11 mouse cellular contexts compared by ENCODE assay signal in the genomic region with DNA sequence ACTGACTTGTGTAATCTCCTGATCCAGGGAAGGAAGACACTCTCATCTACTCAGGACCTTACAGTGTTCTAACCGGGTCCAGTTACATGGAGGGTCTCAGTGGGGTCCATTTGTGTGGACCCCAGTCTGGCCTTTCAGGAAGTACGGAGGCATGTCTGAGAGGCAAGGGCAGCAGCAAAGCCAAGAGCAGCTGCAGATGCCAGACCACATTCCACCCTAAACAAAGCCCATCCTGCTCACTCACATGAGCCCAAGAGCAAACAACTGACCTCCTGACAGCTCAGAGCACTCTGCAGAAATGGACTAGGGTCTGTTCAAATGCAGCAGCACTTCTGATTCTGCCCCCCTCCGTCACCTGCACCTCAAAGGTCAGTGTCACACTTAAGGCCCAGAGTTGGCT. TPM values are rescaled to one million over a fixed set of nuclear protein-coding genes. Genes with fewer than 3 reads are reported as not detected.
A peak's percentile ranks its signal among the peaks of the same experiment; 100 is the strongest.
DNase-seq lines count a peak whose midpoint lies in the region; ATAC-seq and TF ChIP-seq lines count a peak whose summit lies in the region.
"Had no signal": no experiment of that assay in that cellular context is flagged by ENCODE, and none has a peak within 500 bp of the region (broad histone marks: within the 10 kb centered on the region; RNA-seq: fewer than 3 reads in every experiment).

No protein-coding gene starts in this region.

- TF ChIP-seq CTCF in forebrain, postnatal 0 days (IDR thresholded peaks at IDR 0.05; ENCODE audit: low read depth): no peak
- TF ChIP-seq CTCF in olfactory bulb, adult 2 months (IDR thresholded peaks at IDR 0.05; ENCODE audit: insufficient read depth, low read depth, low read length): no peak

- no peak overlapping the region for H3K4me3 ChIP-seq in neural tube, embryonic 11.5 days (ENCODE audit: low read depth, low read length)
- no peak overlapping the region for H3K4me3 ChIP-seq in forebrain, postnatal 0 days (ENCODE audit: low read depth, low read length)
- H3K4me3 ChIP-seq in limb, embryonic 13.5 days: no peak overlapping the region
- H3K4me3 ChIP-seq in olfactory bulb, adult 2 months (ENCODE audit: insufficient read depth, low read depth, low read length): peak overlapping the region; percentile 43
- no peak overlapping the region for H3K4me3 ChIP-seq in intestine, embryonic 16.5 days (ENCODE audit: low read length)

- no peaks in the 10 kb centered on the region for H3K27me3 ChIP-seq in neural tube, embryonic 11.5 days (ENCODE audit: control insufficient read depth, insufficient read depth, low read length)
- H3K27me3 ChIP-seq in forebrain, postnatal 0 days (ENCODE audit: insufficient read depth, low read length): no peaks in the 10 kb centered on the region
- no peaks in the 10 kb centered on the region for H3K27me3 ChIP-seq in limb, embryonic 13.5 days
- no peaks in the 10 kb centered on the region for H3K27me3 ChIP-seq in intestine, embryonic 16.5 days (replicated peaks; ENCODE audit: control insufficient read depth, insufficient read depth, low read length)
- H3K27me3 ChIP-seq: limb, embryonic 15.5 days had no signal

- H3K9me3 ChIP-seq in neural tube, embryonic 11.5 days (ENCODE audit: control insufficient read depth, low read length): no peaks in the 10 kb centered on the region
- no peaks in the 10 kb centered on the region for H3K9me3 ChIP-seq in forebrain, postnatal 0 days (ENCODE audit: low read length)
- no peaks in the 10 kb centered on the region for H3K9me3 ChIP-seq in limb, embryonic 13.5 days
- no peaks in the 10 kb centered on the region for H3K9me3 ChIP-seq in intestine, embryonic 16.5 days (ENCODE audit: control insufficient read depth, low read length)
- H3K9me3 ChIP-seq: limb, embryonic 15.5 days had no signal

- peaks cover 25% of the 10 kb centered on the region for H3K4me1 ChIP-seq in neural tube, embryonic 11.5 days (ENCODE audit: control insufficient read depth, insufficient read depth, low read length)
- H3K4me1 ChIP-seq in forebrain, postnatal 0 days (ENCODE audit: insufficient read depth): peaks cover 14% of the 10 kb centered on the region
- peaks cover 60% of the 10 kb centered on the region for H3K4me1 ChIP-seq in limb, embryonic 13.5 days
- H3K4me1 ChIP-seq in olfactory bulb, adult 2 months (ENCODE audit: control insufficient read depth, insufficient read depth, low read length): peaks cover 39% of the 10 kb centered on the region
- peaks cover 27% of the 10 kb centered on the region for H3K4me1 ChIP-seq in intestine, embryonic 16.5 days (ENCODE audit: control insufficient read depth, insufficient read depth, low read length)

- ATAC-seq in neural tube, embryonic 11.5 days (ENCODE audit: insufficient read depth, low FRiP score, low TSS enrichment): no peak
- ATAC-seq in forebrain, postnatal 0 days: no peak
- no peak for ATAC-seq in limb, embryonic 13.5 days (ENCODE audit: low FRiP score, low read depth)
- no peak for ATAC-seq in intestine, embryonic 16.5 days

- no peak for DNase-seq in neural tube, embryonic 11.5 days (ENCODE audit: low spot score)
- no peak for DNase-seq in neural tube, embryonic 10.5 days (ENCODE audit: extremely low spot score, low spot score)
- no peak for DNase-seq in forebrain, postnatal 0 days
- DNase-seq in spleen, adult 12 weeks (ENCODE audit: low spot score): no peak
- no peak for DNase-seq in cerebellum, adult 9-11 months
- DNase-seq: lung, postnatal 36 days; thymus, postnatal 36 days had no signal

- H3K27ac ChIP-seq in neural tube, embryonic 11.5 days (ENCODE audit: low read depth, low read length): no peak overlapping the region
- H3K27ac ChIP-seq in forebrain, postnatal 0 days (ENCODE audit: low read depth, low read length): no peak overlapping the region
- no peak overlapping the region for H3K27ac ChIP-seq in limb, embryonic 13.5 days
- H3K27ac ChIP-seq in olfactory bulb, adult 2 months (ENCODE audit: insufficient read depth, low read depth, low read length): no peak overlapping the region
- no peak overlapping the region for H3K27ac ChIP-seq in intestine, embryonic 16.5 days (ENCODE audit: low read length)
- H3K27ac ChIP-seq: limb, embryonic 15.5 days had no signal

- H3K36me3 ChIP-seq in neural tube, embryonic 11.5 days (ENCODE audit: control insufficient read depth, insufficient read depth, low read length): no peaks in the 10 kb centered on the region
- H3K36me3 ChIP-seq in forebrain, postnatal 0 days (ENCODE audit: insufficient read depth): no peaks in the 10 kb centered on the region
- no peaks in the 10 kb centered on the region; the same call in 1 of the 2 replicates for H3K36me3 ChIP-seq in limb, embryonic 13.5 days
- no peaks in the 10 kb centered on the region for H3K36me3 ChIP-seq in intestine, embryonic 16.5 days (ENCODE audit: control insufficient read depth, insufficient read depth, low read length)
- H3K36me3 ChIP-seq: limb, embryonic 15.5 days had no signal

- WGBS in neural tube, embryonic 11.5 days: 71% methylated on average over 3 of the region's 3 CpGs
- 52% methylated on average over 3 of the region's 3 CpGs for WGBS in forebrain, postnatal 0 days
- 80% methylated on average over 3 of the region's 3 CpGs for WGBS in limb, embryonic 13.5 days
- WGBS in olfactory bulb, adult 2 months: 55% methylated on average over 3 of the region's 3 CpGs
- 69% methylated on average over 3 of the region's 3 CpGs for WGBS in intestine, embryonic 16.5 days

- no peak overlapping the region for H3K9ac ChIP-seq in neural tube, embryonic 11.5 days (ENCODE audit: low read length)
- H3K9ac ChIP-seq in forebrain, postnatal 0 days: no peak overlapping the region
- 0 out of 2 replicates have a peak overlapping the region, but pooled peaks have one; percentile 35 for H3K9ac ChIP-seq in limb, embryonic 13.5 days
- H3K9ac ChIP-seq in intestine, embryonic 16.5 days (ENCODE audit: low read depth, low read length): no peak overlapping the region
- H3K9ac ChIP-seq: limb, embryonic 15.5 days had no signal

- peak overlapping the region; percentile 4; the same call in 1 of the 2 replicates for H3K4me2 ChIP-seq in neural tube, embryonic 11.5 days (ENCODE audit: low read depth)
- peak overlapping the region; percentile 69; the same call in 1 of the 2 replicates for H3K4me2 ChIP-seq in forebrain, postnatal 0 days (ENCODE audit: low read depth)
- 0 out of 2 replicates have a peak overlapping the region, but pooled peaks have one; percentile 11 for H3K4me2 ChIP-seq in limb, embryonic 13.5 days (replicated peaks)
- H3K4me2 ChIP-seq in intestine, embryonic 16.5 days (ENCODE audit: low read depth, low read length): no peak overlapping the region
- H3K4me2 ChIP-seq: limb, embryonic 15.5 days had no signal

- no peak for TF ChIP-seq POLR2A in olfactory bulb, adult 2 months (IDR thresholded peaks at IDR 0.05; ENCODE audit: insufficient read depth, low read depth, low read length)

RNA-seq across cellular contexts. Expression of a gene that starts 18.3 kb away (rescaled TPM):
- 31.1 and 32.7 TPM in 2 replicates for polyA plus RNA-seq in neural tube, embryonic 11.5 days (2014; fragmentation: Nextera tagmentation; extraction: Ambion mirVana)
- 39.7 and 57.0 TPM in 2 replicates for total RNA-seq in forebrain, postnatal 0 days (2014; rRNA removed)
- 11.2 and 21.3 TPM in 2 replicates for polyA plus RNA-seq in forebrain, postnatal 0 days (2015; fragmentation: Nextera tagmentation; extraction: Ambion mirVana)
- 24.6 and 28.0 TPM in 2 replicates for polyA plus RNA-seq in limb, embryonic 13.5 days (2015; fragmentation: Nextera tagmentation; extraction: Ambion mirVana)
- not detected in 2 replicates for polyA plus RNA-seq in olfactory bulb, adult 2 months (2012; ENCODE audit: insufficient read depth, insufficient read length, low replicate concordance, missing spikeins)
- 11.3 and 11.6 TPM in 2 replicates for polyA plus RNA-seq in intestine, embryonic 16.5 days (2015; fragmentation: Nextera tagmentation; extraction: Ambion mirVana)
